8 mouse cellular contexts compared by ENCODE assay signal in genomic region chr7:25676085-25676781, GRCm38 (mm10). TPM values are rescaled to one million over a fixed set of nuclear protein-coding genes. Genes with fewer than 3 reads are reported as not detected.
A peak's percentile ranks its signal among the peaks of the same experiment; 100 is the strongest.
DNase-seq lines count a peak whose midpoint lies in the region.

No protein-coding gene starts in this region.

- peak; percentile 25 for DNase-seq in 3T3-L1 (ENCODE audit: low read depth, low spot score)
- peak; percentile 84 for DNase-seq in adrenal gland, postnatal 25 days
- peak; percentile 87 to 90 for DNase-seq in frontal cortex, postnatal 10 days (ENCODE audit: low spot score in 2 of 2)
- peak; percentile 90 to 93 for DNase-seq in kidney, adult 8-10 months
- peak; percentile 89 to 92 for DNase-seq in lung, adult 18-20 months
- DNase-seq in right cerebral cortex, adult 18-20 months = peak; percentile 93
- DNase-seq in spleen, postnatal 10 days (ENCODE audit: low spot score in 2 of 2) = no peak
- DNase-seq in thymus, postnatal 10 days (ENCODE audit: low spot score in 2 of 2) = no peak

RNA-seq across cellular contexts. Expression of gene Tmem91, which starts 1.3 kb away (rescaled TPM):
- total RNA-seq in adrenal gland, postnatal 25 days (2021) = 2.0 TPM in 1 of 2 replicates, not detected in the other

RNA-seq across cellular contexts. Expression of gene B9d2, which starts 4.3 kb away (rescaled TPM):
- 12.7 and 20.3 TPM in 2 replicates for total RNA-seq in adrenal gland, postnatal 25 days (2021)

RNA-seq across cellular contexts. Expression of gene Tgfb1, which starts 10.6 kb away (rescaled TPM):
- 37.0 and 43.7 TPM in 2 replicates for total RNA-seq in adrenal gland, postnatal 25 days (2021)

RNA-seq across cellular contexts. Expression of gene Exosc5, which starts 17.3 kb away (rescaled TPM):
- total RNA-seq in adrenal gland, postnatal 25 days (2021) = 47.6 and 59.4 TPM in 2 replicates

RNA-seq across cellular contexts. Expression of gene Bckdha, which starts 17.5 kb away (rescaled TPM):
- total RNA-seq in adrenal gland, postnatal 25 days (2021) = 180 and 185 TPM in 2 replicates

Comparison
In these comparisons a context has a peak if more than half of its experiments do, and no peak if none do; other contexts are left out.
1. DNase-seq: peak in 3T3-L1 (single experiment), adrenal gland, postnatal 25 days (single experiment), frontal cortex, postnatal 10 days (2 of 2), kidney, adult 8-10 months (2 of 2), lung, adult 18-20 months (2 of 2) and right cerebral cortex, adult 18-20 months (single experiment); none in spleen, postnatal 10 days (0 of 2) and thymus, postnatal 10 days (0 of 2).